Mouse (Mus musculus) erythroblast, embryonic 14.5 days (primary cell): Measurements from ENCODE around the gene Clcn7.

Experiments
- GATA1 ChIP-seq: IDR thresholded peaks from 2 replicates; pipeline ENCODE4 v1.6.1; 2012; ENCODE audit warnings: low read length, inconsistent platforms, mixed read lengths
- TAL1 ChIP-seq: IDR thresholded peaks from 3 replicates; pipeline ENCODE4 v1.6.1; 2012; ENCODE audit warnings: low read length, inconsistent platforms, mixed read lengths

- no peak for TF ChIP-seq TAL1
- no peak for TF ChIP-seq GATA1
Measured at GRCm38 (mm10) chr17:25117263-25117662, 15.9 kb upstream of the Clcn7 start.
